11 mouse cellular contexts compared by ENCODE assay signal in the genomic region with DNA sequence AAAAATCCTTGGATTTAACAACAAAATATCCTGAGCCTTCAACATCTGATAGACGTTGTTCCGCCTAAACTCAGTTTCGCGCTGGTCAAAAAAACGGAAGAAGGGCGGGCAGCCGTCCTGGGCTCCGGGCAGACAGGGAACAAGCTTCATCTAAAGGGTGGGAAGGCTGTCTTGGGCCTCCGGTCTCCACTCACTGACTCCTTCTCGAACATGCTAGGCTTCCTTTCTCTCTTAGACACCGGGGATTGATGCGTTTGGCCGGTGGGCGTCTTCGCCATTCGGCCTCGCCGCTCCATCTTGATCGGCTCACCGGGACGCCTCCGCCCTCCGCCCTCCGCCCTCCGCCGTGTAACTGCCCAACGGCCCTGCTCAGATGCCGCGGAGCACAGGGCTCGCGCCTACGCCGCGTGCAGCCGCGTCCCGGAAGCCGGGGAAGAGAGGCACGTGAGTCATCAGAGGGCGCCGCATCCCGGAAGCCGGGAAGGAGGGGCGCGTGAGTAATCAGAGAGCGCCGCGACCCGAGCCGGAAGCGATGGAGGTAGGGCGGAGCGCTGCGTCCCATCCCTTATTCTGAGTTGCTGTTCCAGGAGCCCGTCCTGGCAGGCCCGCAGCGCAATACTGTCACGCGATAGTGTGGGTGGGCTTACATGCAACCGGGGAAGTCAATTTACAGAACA. TPM values are rescaled to one million over a fixed set of nuclear protein-coding genes. Genes with fewer than 3 reads are reported as not detected.
DNase-seq lines count a peak whose midpoint lies in the region; ATAC-seq and TF ChIP-seq lines count a peak whose summit lies in the region.
"Not testable (repeated sequence)": the region's sequence is repeated elsewhere in the genome, so short reads cannot be mapped to it uniquely, and the experiment has no call there.
"Had no signal": no experiment of that assay in that cellular context is flagged by ENCODE, and none has a peak within 500 bp of the region (broad histone marks: within the 10 kb centered on the region; RNA-seq: fewer than 3 reads in every experiment).

A gene (plus strand): TSS at position 107 of the 677 bp plus-strand sequence.
A gene (minus strand): TSS at position 429 of the 677 bp plus-strand sequence.

- not testable (repeated sequence) for TF ChIP-seq CTCF in E14TG2a.4 (conservative IDR thresholded peaks at IDR 0.05; ENCODE audit: low read length); forebrain, postnatal 0 days (IDR thresholded peaks at IDR 0.05; ENCODE audit: low read depth)

- H3K4me1 ChIP-seq in E14TG2a.4 (replicated peaks; ENCODE audit: low read depth, low read length); embryonic facial prominence, embryonic 13.5 days; forebrain, postnatal 0 days (ENCODE audit: insufficient read depth); hindbrain, embryonic 11.5 days (replicated peaks; ENCODE audit: control insufficient read depth, insufficient read depth, low read length); kidney, embryonic 15.5 days; liver, embryonic 15.5 days (replicated peaks); midbrain, embryonic 13.5 days (replicated peaks); stomach, embryonic 15.5 days: not testable (repeated sequence)

- H3K9ac ChIP-seq in embryonic facial prominence, embryonic 13.5 days; forebrain, postnatal 0 days; hindbrain, embryonic 11.5 days (ENCODE audit: low read depth, low read length); kidney, embryonic 15.5 days; liver, embryonic 15.5 days; midbrain, embryonic 13.5 days (replicated peaks); stomach, embryonic 15.5 days: not testable (repeated sequence)

- no CpG with 5 or more reads among the region's 60 CpGs for WGBS in embryonic facial prominence, embryonic 13.5 days
- WGBS in forebrain, postnatal 0 days = no CpG with 5 or more reads among the region's 60 CpGs
- WGBS in hindbrain, embryonic 11.5 days = no CpG with 5 or more reads among the region's 60 CpGs
- no CpG with 5 or more reads among the region's 60 CpGs for WGBS in kidney, embryonic 15.5 days
- WGBS in liver, embryonic 15.5 days (ENCODE audit: insufficient replicate concordance) = no CpG with 5 or more reads among the region's 60 CpGs
- WGBS in midbrain, embryonic 13.5 days = no CpG with 5 or more reads among the region's 60 CpGs
- no CpG with 5 or more reads among the region's 60 CpGs for WGBS in stomach, embryonic 15.5 days

- not testable (repeated sequence) for H3K27ac ChIP-seq in embryonic facial prominence, embryonic 13.5 days; forebrain, postnatal 0 days (ENCODE audit: low read depth, low read length); hindbrain, embryonic 11.5 days (ENCODE audit: low read depth, low read length); kidney, embryonic 15.5 days; liver, embryonic 15.5 days (replicated peaks); midbrain, embryonic 13.5 days; stomach, embryonic 15.5 days

- peak; percentile 96 for ATAC-seq in embryonic facial prominence, embryonic 13.5 days (ENCODE audit: insufficient number of reproducible peaks, insufficient read depth, low FRiP score, low TSS enrichment, low read depth)
- peak; percentile 99 for ATAC-seq in forebrain, postnatal 0 days
- ATAC-seq in hindbrain, embryonic 11.5 days (ENCODE audit: low FRiP score) = peak; percentile 98
- peak; percentile 98 for ATAC-seq in kidney, embryonic 15.5 days (replicated peaks; ENCODE audit: low FRiP score)
- peak; percentile 95 for ATAC-seq in liver, embryonic 15.5 days (ENCODE audit: insufficient read depth)
- ATAC-seq in midbrain, embryonic 13.5 days = peak; percentile 99
- peak; percentile 97 for ATAC-seq in stomach, embryonic 15.5 days (ENCODE audit: insufficient read depth, low FRiP score, low read depth)

- DNase-seq in forebrain, postnatal 0 days; hindbrain, embryonic 11.5 days (ENCODE audit: low spot score): not testable (repeated sequence)

- H3K9me3 ChIP-seq in E14TG2a.4 (ENCODE audit: low read length); embryonic facial prominence, embryonic 13.5 days; forebrain, postnatal 0 days (ENCODE audit: low read length); hindbrain, embryonic 11.5 days (ENCODE audit: control insufficient read depth, low read length); kidney, embryonic 15.5 days (replicated peaks); liver, embryonic 15.5 days (replicated peaks); midbrain, embryonic 13.5 days; stomach, embryonic 15.5 days: not testable (repeated sequence)

- not testable (repeated sequence) for H3K36me3 ChIP-seq in E14TG2a.4 (ENCODE audit: insufficient read depth, low read length); embryonic facial prominence, embryonic 13.5 days; forebrain, postnatal 0 days (ENCODE audit: insufficient read depth); hindbrain, embryonic 11.5 days (ENCODE audit: control insufficient read depth, insufficient read depth, low read length); kidney, embryonic 15.5 days; liver, embryonic 15.5 days (replicated peaks); midbrain, embryonic 13.5 days; stomach, embryonic 15.5 days

- not testable (repeated sequence) for H3K27me3 ChIP-seq in E14TG2a.4 (ENCODE audit: insufficient read depth, low read length); embryonic facial prominence, embryonic 13.5 days; forebrain, postnatal 0 days (ENCODE audit: insufficient read depth, low read length); hindbrain, embryonic 11.5 days (ENCODE audit: control insufficient read depth, insufficient read depth, low read length); kidney, embryonic 15.5 days; liver, embryonic 15.5 days; midbrain, embryonic 13.5 days; stomach, embryonic 15.5 days (replicated peaks)

- H3K4me2 ChIP-seq in embryonic facial prominence, embryonic 13.5 days = peak within 1 kb of the TSS; percentile 41
- not testable (repeated sequence) for H3K4me2 ChIP-seq in forebrain, postnatal 0 days (ENCODE audit: low read depth); hindbrain, embryonic 11.5 days (replicated peaks; ENCODE audit: low read depth, low read length); kidney, embryonic 15.5 days; stomach, embryonic 15.5 days
- peak within 1 kb of the TSS; percentile 46; the same call in 1 of the 2 replicates for H3K4me2 ChIP-seq in liver, embryonic 15.5 days
- H3K4me2 ChIP-seq in midbrain, embryonic 13.5 days (replicated peaks) = peak within 1 kb of the TSS; percentile 36

- H3K4me3 ChIP-seq in E14TG2a.4 (replicated peaks; ENCODE audit: low read length) = peak within 1 kb of the TSS; percentile 74
- 0 out of 2 replicates have a peak within 1 kb of the TSS, but pooled peaks have one; percentile 20 for H3K4me3 ChIP-seq in embryonic facial prominence, embryonic 13.5 days
- not testable (repeated sequence) for H3K4me3 ChIP-seq in forebrain, postnatal 0 days (ENCODE audit: low read depth, low read length); hindbrain, embryonic 11.5 days (ENCODE audit: low read depth, low read length); stomach, embryonic 15.5 days (replicated peaks)
- 0 out of 2 replicates have a peak within 1 kb of the TSS, but pooled peaks have one; percentile 17 for H3K4me3 ChIP-seq in kidney, embryonic 15.5 days (replicated peaks)
- H3K4me3 ChIP-seq in liver, embryonic 15.5 days (replicated peaks) = peak within 1 kb of the TSS; percentile 35
- peak within 1 kb of the TSS; percentile 20; the same call in 1 of the 2 replicates for H3K4me3 ChIP-seq in midbrain, embryonic 13.5 days (replicated peaks)

RNA-seq across cellular contexts. Expression of the first gene that starts in this region (rescaled TPM):
- 9.6 and 11.3 TPM in 2 replicates for polyA plus RNA-seq in embryonic facial prominence, embryonic 13.5 days (2015; fragmentation: Nextera tagmentation; extraction: Ambion mirVana)
- total RNA-seq in forebrain, postnatal 0 days (2014; rRNA removed) = 8.3 and 8.9 TPM in 2 replicates
- 4.9 and 7.6 TPM in 2 replicates for polyA plus RNA-seq in forebrain, postnatal 0 days (2015; fragmentation: Nextera tagmentation; extraction: Ambion mirVana)
- 10.1 and 13.0 TPM in 2 replicates for polyA plus RNA-seq in hindbrain, embryonic 11.5 days (2014; fragmentation: Nextera tagmentation; extraction: Ambion mirVana)
- 8.3 and 9.1 TPM in 2 replicates for polyA plus RNA-seq in kidney, embryonic 15.5 days (2015; fragmentation: Nextera tagmentation; extraction: Ambion mirVana)
- polyA plus RNA-seq in liver, embryonic 15.5 days (2015; fragmentation: Nextera tagmentation; extraction: Ambion mirVana) = 3.7 and 5.1 TPM in 2 replicates
- polyA plus RNA-seq in midbrain, embryonic 13.5 days (2015; fragmentation: Nextera tagmentation; extraction: Ambion mirVana) = 10.6 and 11.8 TPM in 2 replicates
- polyA plus RNA-seq in stomach, embryonic 15.5 days (2015; fragmentation: Nextera tagmentation; extraction: Ambion mirVana) = 8.3 and 11.1 TPM in 2 replicates

RNA-seq across cellular contexts. Expression of the second gene that starts in this region (rescaled TPM):
- polyA plus RNA-seq in embryonic facial prominence, embryonic 13.5 days (2015; fragmentation: Nextera tagmentation; extraction: Ambion mirVana) = not detected in 2 replicates
- not detected in 2 replicates for total RNA-seq in forebrain, postnatal 0 days (2014; rRNA removed)
- 2.9 and 4.0 TPM in 2 replicates for polyA plus RNA-seq in forebrain, postnatal 0 days (2015; fragmentation: Nextera tagmentation; extraction: Ambion mirVana)
- 0.54 and 1.2 TPM in 2 replicates for polyA plus RNA-seq in hindbrain, embryonic 11.5 days (2014; fragmentation: Nextera tagmentation; extraction: Ambion mirVana)
- 0.69 TPM in 1 of 2 replicates, not detected in the other for polyA plus RNA-seq in kidney, embryonic 15.5 days (2015; fragmentation: Nextera tagmentation; extraction: Ambion mirVana)
- 0.53 and 0.91 TPM in 2 replicates for polyA plus RNA-seq in liver, embryonic 15.5 days (2015; fragmentation: Nextera tagmentation; extraction: Ambion mirVana)
- 0.96 and 1.4 TPM in 2 replicates for polyA plus RNA-seq in midbrain, embryonic 13.5 days (2015; fragmentation: Nextera tagmentation; extraction: Ambion mirVana)
- not detected in 2 replicates for polyA plus RNA-seq in stomach, embryonic 15.5 days (2015; fragmentation: Nextera tagmentation; extraction: Ambion mirVana)
- total RNA-seq: adrenal gland, postnatal 25 days; layer of hippocampus, postnatal 14 days had no signal
- polyA plus RNA-seq: small intestine, adult 2 months had no signal
